Mouse (Mus musculus): ENCODE results near the gene Col8a2.

The Col8a2 gene

DNA sequence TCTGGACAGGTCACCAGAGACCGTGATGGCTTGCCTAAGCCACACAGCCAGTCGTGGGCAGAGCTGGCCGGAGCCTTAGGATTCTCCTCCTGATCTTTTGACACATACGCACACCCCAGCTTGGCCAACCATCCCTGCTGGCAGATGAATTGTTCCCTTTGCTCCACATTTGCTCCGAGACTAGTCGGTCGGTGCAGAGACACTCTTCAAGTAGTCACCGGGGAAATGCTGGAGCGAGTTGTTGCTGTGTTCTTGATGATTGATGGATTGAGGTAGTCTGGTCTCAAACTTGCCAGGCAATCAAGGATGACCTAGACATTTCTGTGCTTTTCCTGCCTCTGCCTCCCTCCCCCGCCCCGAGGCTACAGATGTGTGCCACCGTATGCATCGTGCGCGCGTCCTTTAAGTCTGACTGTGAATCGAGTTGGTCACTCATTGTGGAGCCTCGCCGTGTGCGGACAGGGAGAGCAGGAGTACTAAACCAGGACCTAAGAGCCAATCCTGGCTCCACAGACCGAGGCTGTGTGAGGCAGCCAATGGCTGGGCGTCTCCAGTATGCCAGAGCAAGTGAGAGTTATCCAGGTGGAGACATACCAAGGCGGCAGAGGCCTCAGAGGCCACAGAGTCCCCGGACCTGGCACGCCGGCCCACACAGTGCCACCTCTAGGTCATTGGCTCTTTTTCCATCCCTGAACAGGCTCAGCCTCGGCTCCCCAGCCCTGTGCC is 15.2 kb downstream of the Col8a2 start:
- DNase-seq (ENCODE audit: low read depth, low spot score) = peak; percentile 40

GRCm38 (mm10) chr4:126303877-126304276 is 17.3 kb downstream of the Col8a2 start:
- DNase-seq (ENCODE audit: low read depth, low spot score) = no peak

- no peak for DNase-seq (ENCODE audit: low read depth, low spot score)
Measured at GRCm38 (mm10) chr4:126305428-126305827, 18.8 kb downstream of the Col8a2 start.

DNA sequence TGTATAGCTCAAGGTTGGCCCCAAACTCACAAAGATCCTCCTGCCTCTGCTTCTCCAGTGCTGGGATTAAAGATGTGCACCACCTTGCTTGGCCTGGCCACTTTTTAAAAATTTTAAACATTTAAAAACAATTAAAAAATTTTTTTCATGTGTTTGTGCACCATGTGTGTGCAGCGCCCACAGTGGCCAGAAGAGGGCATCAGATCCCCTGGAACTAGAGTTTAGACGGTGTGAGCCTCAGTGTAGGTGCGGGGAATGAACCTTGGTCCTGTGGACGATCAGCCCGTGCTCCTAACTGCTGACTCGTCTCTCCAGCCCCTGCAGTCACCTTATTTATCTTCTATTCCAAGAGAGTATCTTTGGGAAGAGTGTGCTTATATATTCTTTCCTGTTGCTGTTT is 19.5 kb downstream of the Col8a2 start:
- no peak for DNase-seq (ENCODE audit: low read depth, low spot score)

GRCm38 (mm10) chr4:126306827-126307226 is 20.2 kb downstream of the Col8a2 start:
- DNase-seq (ENCODE audit: low read depth, low spot score) = no peak

DNA sequence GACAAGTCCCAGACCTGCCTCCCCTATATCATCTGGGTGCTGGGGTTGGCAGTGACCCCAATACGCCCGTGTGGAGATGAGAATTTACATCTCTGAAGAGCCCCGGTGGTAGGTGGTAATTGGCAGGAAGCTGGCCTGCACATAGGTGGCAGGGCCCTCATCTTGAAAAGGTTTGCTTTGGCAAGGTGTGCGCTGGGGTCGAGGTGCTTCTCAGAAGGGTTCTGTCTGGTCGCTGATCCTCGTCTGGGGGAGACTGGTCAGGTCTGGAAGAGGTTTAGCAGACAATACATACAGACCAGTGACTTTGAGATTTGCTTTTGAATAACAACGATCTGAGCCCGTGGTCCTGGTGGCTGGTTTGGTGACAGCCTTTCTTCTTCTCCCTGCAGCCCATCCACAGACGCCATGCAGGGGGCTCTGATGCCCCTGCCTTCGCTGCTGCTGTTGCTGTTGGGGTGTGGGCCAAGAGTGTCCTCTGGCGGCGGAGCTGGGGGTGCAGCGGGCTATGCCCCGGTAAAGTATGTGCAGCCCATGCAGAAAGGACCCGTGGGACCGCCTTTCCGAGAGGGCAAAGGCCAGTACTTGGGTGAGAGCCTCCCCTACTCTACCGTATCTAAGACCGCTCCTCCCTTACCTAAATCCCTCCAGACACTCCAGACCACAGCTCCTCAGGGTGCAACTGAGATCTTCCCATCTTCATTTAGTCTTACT is 22.8 kb downstream of the Col8a2 start:
- DNase-seq (ENCODE audit: low read depth, low spot score) = no peak

GRCm38 (mm10) chr4:126309922-126310309 is 23.3 kb downstream of the Col8a2 start:
- peak; percentile 92 for DNase-seq (ENCODE audit: low read depth, low spot score)

- no peak for DNase-seq (ENCODE audit: low read depth, low spot score)
Measured at GRCm38 (mm10) chr4:126310344-126310743, 23.8 kb downstream of the Col8a2 start.

- no peak for DNase-seq (ENCODE audit: low read depth, low spot score)
Measured at GRCm38 (mm10) chr4:126311566-126312200, 25.1 kb downstream of the Col8a2 start.

DNA sequence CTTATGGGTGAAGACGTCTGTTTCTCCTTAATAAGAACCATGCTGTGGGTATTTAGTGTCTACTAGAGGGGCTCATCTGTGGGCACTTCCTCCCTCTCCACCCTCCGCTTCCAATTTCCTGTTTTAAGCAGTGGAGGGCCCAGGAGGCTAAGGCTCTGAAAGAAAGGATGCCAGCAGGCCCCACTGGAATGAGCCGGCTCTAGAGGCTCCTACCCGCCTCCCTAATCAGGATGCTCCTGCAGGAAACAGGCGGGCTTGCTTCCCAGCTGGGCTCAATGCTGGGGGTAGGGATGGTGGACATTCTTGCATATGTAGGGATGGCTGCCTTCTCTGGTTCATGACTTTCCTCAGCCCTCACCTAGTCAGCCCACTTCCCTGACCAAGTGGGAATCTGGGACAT is 26.6 kb downstream of the Col8a2 start:
- DNase-seq (ENCODE audit: low read depth, low spot score) = no peak

GRCm38 (mm10) chr4:126314393-126314792 is 27.8 kb downstream of the Col8a2 start:
- DNase-seq (ENCODE audit: low read depth, low spot score) = peak; percentile 38

DNA sequence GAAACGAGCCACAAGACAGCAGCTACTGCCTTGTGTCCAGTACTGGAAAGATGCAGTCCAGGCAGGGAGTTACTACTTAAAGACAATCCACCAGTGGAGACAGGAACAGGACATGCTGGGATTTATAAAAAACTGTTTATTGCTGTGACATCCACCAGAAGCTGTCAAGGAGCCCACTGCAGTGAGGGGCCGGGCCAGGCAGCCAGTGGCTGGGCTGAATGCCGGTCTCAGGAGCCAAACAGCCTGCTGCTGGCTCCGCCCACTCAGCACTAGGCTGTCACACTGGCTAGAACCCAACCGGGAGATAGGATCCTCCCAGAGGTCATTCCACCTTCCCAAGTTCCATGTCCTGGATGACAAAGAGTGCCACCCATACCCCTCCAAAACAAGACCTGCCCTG is 29.3 kb downstream of the Col8a2 start:
- no peak for DNase-seq (ENCODE audit: low read depth, low spot score)

GRCm38 (mm10) chr4:126316443-126317040 is 29.9 kb downstream of the Col8a2 start:
- no peak for DNase-seq (ENCODE audit: low read depth, low spot score)

DNA sequence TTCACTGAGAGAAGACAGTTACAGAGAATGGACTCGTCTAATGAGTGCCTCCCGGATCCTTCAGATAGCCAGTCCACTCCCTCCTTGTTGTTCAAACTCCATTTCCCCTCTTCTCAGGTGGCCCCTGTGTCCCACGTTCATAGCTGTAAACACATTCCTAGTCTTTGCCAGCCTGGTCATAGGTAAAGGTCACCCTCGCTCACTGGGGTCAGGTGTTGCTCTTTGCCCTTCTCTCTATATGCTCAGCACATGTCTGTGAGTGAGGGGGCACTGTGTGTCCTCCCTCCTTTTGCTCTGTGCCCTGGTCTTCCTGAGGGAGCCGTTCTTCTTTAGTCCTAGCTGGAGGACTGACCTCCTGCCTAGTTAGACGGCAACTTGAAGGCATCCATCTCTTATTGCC is 33.2 kb downstream of the Col8a2 start:
- no peak for DNase-seq (ENCODE audit: low read depth, low spot score)

- peak; percentile 96 for DNase-seq (ENCODE audit: low read depth, low spot score)
Measured at GRCm38 (mm10) chr4:126321111-126321853, 34.7 kb downstream of the Col8a2 start, which contains the start of gene Adprhl2. TSS of gene Adprhl2 (minus strand) at chr4:126321703.

- no peak for DNase-seq (ENCODE audit: low read depth, low spot score)
Measured at GRCm38 (mm10) chr4:126321854-126322511, 35.4 kb downstream of the Col8a2 start.

DNA sequence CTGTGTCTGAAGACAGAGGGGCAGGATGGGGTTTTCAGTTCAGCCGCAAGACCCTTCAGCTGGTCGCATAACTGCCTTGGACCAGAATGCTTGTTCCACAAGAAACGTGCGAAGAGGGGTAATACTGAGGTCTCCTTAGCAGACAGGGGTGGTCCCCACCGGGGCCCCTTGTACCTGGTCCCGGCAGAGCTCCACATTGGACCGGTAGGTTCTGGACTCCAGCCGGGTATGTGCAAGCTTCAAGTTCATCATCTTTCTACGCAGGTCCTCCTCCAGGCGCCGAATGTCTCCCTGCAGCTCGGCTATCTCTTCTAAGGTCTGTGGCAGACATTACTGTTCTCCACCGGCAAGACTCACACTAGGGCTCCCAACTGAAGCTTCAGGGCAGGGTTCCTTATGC is 36.1 kb downstream of the Col8a2 start:
- no peak for DNase-seq (ENCODE audit: low read depth, low spot score)

DNA sequence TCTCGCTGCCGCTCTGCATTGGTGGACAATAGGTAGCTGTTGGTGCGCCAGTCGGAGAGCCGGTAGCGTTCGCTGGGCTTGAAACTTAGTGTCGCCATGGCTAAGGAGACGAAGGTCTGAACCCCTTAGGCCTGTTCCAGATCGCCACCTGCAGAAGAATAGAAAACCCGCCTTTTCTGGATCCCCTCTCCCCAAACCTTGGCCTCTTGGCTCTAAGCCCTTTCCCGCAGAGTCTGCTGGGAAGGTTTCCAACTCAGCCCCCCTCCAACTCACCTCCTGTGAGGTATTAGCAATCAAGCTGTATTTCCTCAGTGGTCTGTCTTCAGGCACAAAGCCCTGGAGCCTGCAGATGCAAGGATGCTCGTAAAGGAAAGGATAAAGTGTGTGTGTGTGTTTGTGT is 38.3 kb downstream of the Col8a2 start:
- DNase-seq (ENCODE audit: low read depth, low spot score) = no peak

DNA sequence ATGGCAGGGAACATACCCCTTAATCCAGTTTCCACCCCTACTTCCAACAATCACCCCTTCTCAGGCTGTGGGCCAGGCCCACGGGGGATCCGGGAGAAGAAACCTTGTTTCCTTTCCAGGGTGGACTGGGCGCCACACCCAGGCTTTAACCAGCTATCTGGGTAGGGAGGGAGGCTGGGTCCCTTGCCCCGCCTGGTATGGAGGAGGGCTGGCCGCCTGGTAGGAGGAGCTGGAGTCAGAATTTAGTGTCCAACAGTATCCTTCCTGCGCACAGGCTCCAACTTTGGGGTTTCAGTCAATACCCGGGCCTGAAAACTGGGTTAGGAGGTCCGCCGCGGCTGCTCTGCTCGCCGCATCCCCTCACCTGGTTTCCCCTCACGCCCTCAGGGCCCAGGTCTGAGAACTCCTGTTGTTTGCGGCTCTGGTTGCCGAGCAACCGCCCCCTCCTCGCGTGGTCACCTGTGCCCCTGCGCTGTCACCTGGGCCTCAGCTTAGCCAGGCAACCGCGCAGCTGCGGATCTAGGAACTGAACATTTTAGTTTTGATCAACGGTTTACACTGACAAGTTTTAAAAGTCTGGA is 38.8 kb downstream of the Col8a2 start, which contains the start of gene Tekt2:
TSS of gene Tekt2 (minus strand) at position 408 of the 581 bp plus-strand sequence.
- no peak for DNase-seq (ENCODE audit: low read depth, low spot score)

- DNase-seq (ENCODE audit: low read depth, low spot score) = no peak
Measured at GRCm38 (mm10) chr4:126326036-126326435, 39.4 kb downstream of the Col8a2 start.

GRCm38 (mm10) chr4:126330295-126330694 is 43.7 kb downstream of the Col8a2 start:
- DNase-seq (ENCODE audit: low read depth, low spot score) = no peak

Measured in forelimb bud, embryonic 11.5 days (tissue).